13 mouse cellular contexts compared by ENCODE assay signal in the genomic region with DNA sequence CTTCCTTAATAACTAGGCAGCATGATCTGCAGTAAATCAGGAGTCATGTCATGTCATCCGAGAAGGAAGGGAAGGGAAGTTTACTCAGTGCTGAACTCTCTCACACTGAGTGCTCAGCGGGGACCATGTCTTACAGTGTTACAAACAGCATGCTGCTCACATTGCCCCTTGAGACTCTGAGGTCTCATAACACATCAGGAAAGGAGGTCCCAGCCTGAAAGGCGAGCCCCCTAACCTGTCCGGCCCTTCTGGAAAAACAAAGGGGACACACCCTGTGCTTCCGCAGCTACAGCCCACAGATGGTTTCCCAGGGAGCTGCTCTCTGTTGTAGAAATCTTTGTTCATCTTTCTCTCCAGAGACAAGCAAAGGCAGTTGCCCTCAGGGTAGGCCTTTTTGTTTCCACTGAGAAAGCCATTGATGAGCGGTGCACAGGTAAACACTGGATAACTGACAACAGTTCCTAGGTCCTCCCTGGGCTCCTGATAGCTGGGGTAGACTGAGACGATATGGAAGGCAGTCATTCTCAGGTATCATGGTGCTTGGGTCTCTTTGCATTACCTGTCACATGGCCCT.
"Had no signal": no experiment of that assay in that cellular context is flagged by ENCODE, and none has a peak within 500 bp of the region (broad histone marks: within the 10 kb centered on the region; RNA-seq: fewer than 3 reads in every experiment).

No protein-coding gene starts in this region.

- H3K4me1 ChIP-seq: liver, embryonic 15.5 days had no signal

- H3K4me2 ChIP-seq: liver, embryonic 11.5 days; liver, embryonic 15.5 days; midbrain, embryonic 11.5 days; neural tube, embryonic 13.5 days had no signal

- DNase-seq: kidney, adult 2 months; kidney, postnatal 10 days; lung, adult 2 months; lung, postnatal 36 days had no signal

- H3K4me3 ChIP-seq: left cerebral cortex, adult 2 months; limb, embryonic 10.5 days; liver, embryonic 15.5 days; neural tube, embryonic 13.5 days had no signal

- H3K36me3 ChIP-seq: limb, embryonic 10.5 days; liver, embryonic 15.5 days; neural tube, embryonic 13.5 days had no signal

- H3K9ac ChIP-seq: liver, embryonic 15.5 days; neural tube, embryonic 13.5 days had no signal

- H3K27me3 ChIP-seq: liver, embryonic 15.5 days; neural tube, embryonic 13.5 days had no signal

- H3K9me3 ChIP-seq: limb, embryonic 10.5 days; liver, embryonic 15.5 days; neural tube, embryonic 13.5 days had no signal

- H3K27ac ChIP-seq: left cerebral cortex, adult 2 months; limb, embryonic 10.5 days; liver, embryonic 15.5 days; neural tube, embryonic 13.5 days; stomach, postnatal 0 days had no signal

- ATAC-seq: lung, postnatal 0 days; midbrain, embryonic 16.5 days had no signal
